Comparison of ENCODE assay signal across 19 mouse cellular contexts in genomic region chr1:185893421-185893820, GRCm38 (mm10).
DNase-seq lines count a peak whose midpoint lies in the region; ATAC-seq and TF ChIP-seq lines count a peak whose summit lies in the region.
"Had no signal": no experiment of that assay in that cellular context is flagged by ENCODE, and none has a peak within 500 bp of the region (broad histone marks: within the 10 kb centered on the region; RNA-seq: fewer than 3 reads in every experiment).

No protein-coding gene starts in this region.

- no peak overlapping the region for H3K27ac ChIP-seq in liver, embryonic 12.5 days
- H3K27ac ChIP-seq: embryonic facial prominence, embryonic 10.5 days; embryonic facial prominence, embryonic 12.5 days; forebrain, embryonic 13.5 days; forebrain, embryonic 15.5 days had no signal

- H3K4me3 ChIP-seq in liver, embryonic 12.5 days, result no peak overlapping the region
- H3K4me3 ChIP-seq: embryonic facial prominence, embryonic 10.5 days; embryonic facial prominence, embryonic 12.5 days; forebrain, embryonic 13.5 days; forebrain, embryonic 15.5 days had no signal

- H3K27me3 ChIP-seq in Patski, result no peaks in the 10 kb centered on the region
- H3K27me3 ChIP-seq in liver, embryonic 12.5 days (replicated peaks), result no peaks in the 10 kb centered on the region
- H3K27me3 ChIP-seq: embryonic facial prominence, embryonic 12.5 days; forebrain, embryonic 13.5 days; forebrain, embryonic 15.5 days had no signal

- peak; percentile 83 for ATAC-seq in Patski
- no peak for ATAC-seq in liver, embryonic 12.5 days
- ATAC-seq: forebrain, embryonic 13.5 days; forebrain, embryonic 15.5 days; forebrain, postnatal 0 days had no signal

- no peak for TF ChIP-seq CTCF in Patski (IDR thresholded peaks at IDR 0.05)

- DNase-seq in Muller cell, postnatal 12 days (ENCODE audit: inconsistent ontology term), result peak; percentile 89
- DNase-seq in Patski (ENCODE audit: low read depth, low spot score), result peak; percentile 91
- DNase-seq in ZHBTc4 (ENCODE audit: low read depth, low spot score), result peak; percentile 14
- DNase-seq in embryo, embryonic 10 days (ENCODE audit: low spot score), result no peak
- DNase-seq: adrenal gland, adult 2 months; adrenal gland, postnatal 10 days; adrenal gland, postnatal 25 days; cerebellum, adult 11 months; cerebellum, adult 18-20 months; cerebellum, adult 8-10 months; cerebellum, adult 9-11 months; cerebellum, postnatal 14 days; cerebellum, postnatal 36 days; forebrain, postnatal 0 days had no signal

- WGBS in liver, embryonic 12.5 days (ENCODE audit: insufficient replicate concordance), result 71% methylated on average over 4 of the region's 4 CpGs

- CTCF ChIA-PET in Patski (lab: Charles Lee), result no interaction called here

- no peaks in the 10 kb centered on the region for H3K4me1 ChIP-seq in liver, embryonic 12.5 days
- H3K4me1 ChIP-seq: embryonic facial prominence, embryonic 10.5 days; forebrain, embryonic 13.5 days; forebrain, embryonic 15.5 days had no signal

- no peak overlapping the region for H3K4me2 ChIP-seq in liver, embryonic 12.5 days
- H3K4me2 ChIP-seq: embryonic facial prominence, embryonic 12.5 days; forebrain, embryonic 13.5 days; forebrain, embryonic 15.5 days had no signal

- POLR2A ChIA-PET in Patski (lab: Charles Lee), result no interaction called here

- no peaks in the 10 kb centered on the region for H3K9me3 ChIP-seq in liver, embryonic 12.5 days (replicated peaks)
- H3K9me3 ChIP-seq: embryonic facial prominence, embryonic 10.5 days; embryonic facial prominence, embryonic 12.5 days; forebrain, embryonic 13.5 days; forebrain, embryonic 15.5 days had no signal

- in situ Hi-C loops in Patski (cut with MboI; ENCODE audit: low pct_unique_long_range_greater_than_20kb), result no loop called here

- no peaks in the 10 kb centered on the region for H3K36me3 ChIP-seq in liver, embryonic 12.5 days
- H3K36me3 ChIP-seq: embryonic facial prominence, embryonic 10.5 days; embryonic facial prominence, embryonic 12.5 days; forebrain, embryonic 15.5 days had no signal

- no peak overlapping the region for H3K9ac ChIP-seq in liver, embryonic 12.5 days
- H3K9ac ChIP-seq: embryonic facial prominence, embryonic 12.5 days; forebrain, embryonic 13.5 days; forebrain, embryonic 15.5 days; forebrain, postnatal 0 days had no signal
